Mouse (Mus musculus) adrenal gland, postnatal 36 days (tissue): ENCODE measurements around the gene Prrt4. TPM values are rescaled to one million over a fixed set of nuclear protein-coding genes. Genes with fewer than 3 reads are reported as not detected.

Source experiments
- DNase-seq, 2 experiments: peaks; one replicate each; pipeline ENCODE4 v3.0.0; 2021; ENCODE audit warnings: mixed read lengths in 1 of 2
- microRNA-seq: library from miRNA; unstranded; fragments of <30 nt; microRNA quantifications from one replicate; pipeline ENCODE4 v1.2.0, GENCODE M21; 2021
- total RNA-seq, 2 experiments: library from RNA; stranded (reverse); gene quantifications; 2 replicates each; pipeline ENCODE4 v1.2.3; 2021

Prrt4 gene
- total RNA-seq, 2 experiments from 2014 or later, result 3.2 TPM

DNA sequence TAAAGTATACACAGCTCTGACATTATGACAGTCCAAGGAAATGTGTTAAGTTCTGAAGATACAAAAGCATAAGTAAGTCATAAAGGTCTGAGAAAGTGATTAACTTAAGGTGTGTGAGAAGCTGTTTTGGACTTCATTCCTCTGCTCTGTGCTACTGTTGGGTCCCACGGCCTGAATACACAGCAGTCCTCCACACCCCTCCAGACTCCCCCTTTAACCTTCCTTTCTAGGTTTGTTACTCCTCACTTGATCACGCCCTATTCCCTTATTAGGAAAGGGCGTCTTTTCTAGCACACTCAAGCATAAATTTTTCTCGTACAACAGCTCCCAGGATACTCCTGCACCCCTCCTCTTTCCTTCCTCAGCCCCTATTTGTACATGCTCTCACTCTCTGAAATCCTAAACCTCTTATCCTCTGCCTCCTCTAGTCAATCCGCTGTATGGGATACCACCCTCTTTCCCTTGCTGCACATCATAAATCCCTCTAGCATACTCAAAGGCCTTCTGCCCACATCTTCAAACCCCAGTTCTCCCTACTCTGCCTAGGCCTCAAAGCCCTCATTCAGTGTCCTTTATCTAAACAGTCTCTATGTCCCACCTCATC lies 31.9 kb downstream of the Prrt4 start:
- no peak for DNase-seq

DNA sequence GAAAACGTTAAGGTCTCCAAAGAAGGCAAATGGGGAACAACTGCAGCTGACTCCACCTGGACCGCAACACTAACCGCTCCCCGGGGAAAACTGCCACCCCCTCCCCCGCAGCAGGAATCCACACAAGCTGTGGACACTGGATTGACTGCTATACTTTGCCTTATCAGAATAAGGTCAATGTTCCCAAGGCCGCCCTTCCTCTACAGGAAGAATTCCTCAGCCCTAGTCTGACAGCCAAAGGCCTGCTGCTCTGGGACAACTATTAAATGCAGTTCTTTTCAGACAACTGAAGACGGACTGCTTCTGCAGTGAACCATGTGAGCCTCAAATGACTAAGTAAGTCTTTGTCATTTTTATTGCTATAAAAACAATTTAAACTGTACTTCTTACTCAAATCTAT lies 32.7 kb downstream of the Prrt4 start:
- peak; percentile 30 to 52 for DNase-seq

DNA sequence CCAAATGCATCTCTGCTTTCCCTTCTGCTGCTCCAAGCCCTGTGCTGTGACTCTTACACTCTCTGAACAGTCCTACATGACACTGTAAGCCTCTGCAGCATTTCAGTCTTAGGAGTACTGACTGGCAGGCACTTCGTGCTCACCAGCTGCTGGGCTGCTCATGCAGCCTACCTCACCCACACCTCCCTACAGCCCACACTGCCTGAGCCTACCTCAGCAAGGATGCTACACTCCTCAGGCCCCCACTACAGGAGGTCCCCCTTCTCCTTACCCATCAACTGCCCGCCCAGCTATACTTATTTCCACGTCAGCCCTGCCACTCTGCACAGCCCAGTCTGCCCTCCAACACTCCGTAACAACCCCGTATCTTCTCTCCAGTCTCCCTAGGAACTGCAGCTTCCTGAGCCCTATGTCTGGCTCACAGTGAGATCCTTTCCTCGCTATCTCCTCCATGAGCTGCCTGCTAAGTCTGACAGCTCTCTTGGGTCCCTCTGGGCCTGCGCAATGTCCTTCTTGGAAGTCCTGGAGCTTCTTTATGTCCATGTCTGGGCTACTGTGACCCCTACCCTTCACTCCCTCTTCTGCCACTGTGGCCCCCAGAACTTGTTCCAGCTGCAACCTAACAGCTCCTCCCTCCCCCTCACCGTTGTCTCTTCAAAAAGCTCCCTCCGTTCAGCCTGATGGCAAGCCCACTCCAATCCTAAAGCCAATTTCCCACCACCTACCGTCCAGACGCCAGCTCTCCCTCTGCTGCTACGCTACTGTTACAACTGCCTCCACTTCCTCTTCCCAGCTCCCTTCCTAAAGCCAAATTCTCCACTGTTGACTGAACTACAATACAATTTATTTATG lies 33.7 kb downstream of the Prrt4 start:
- DNase-seq, result no peak

- DNase-seq, result no peak
Observed at GRCm38 (mm10) chr6:29144971-29145370, 34.4 kb downstream of the Prrt4 start.

DNA sequence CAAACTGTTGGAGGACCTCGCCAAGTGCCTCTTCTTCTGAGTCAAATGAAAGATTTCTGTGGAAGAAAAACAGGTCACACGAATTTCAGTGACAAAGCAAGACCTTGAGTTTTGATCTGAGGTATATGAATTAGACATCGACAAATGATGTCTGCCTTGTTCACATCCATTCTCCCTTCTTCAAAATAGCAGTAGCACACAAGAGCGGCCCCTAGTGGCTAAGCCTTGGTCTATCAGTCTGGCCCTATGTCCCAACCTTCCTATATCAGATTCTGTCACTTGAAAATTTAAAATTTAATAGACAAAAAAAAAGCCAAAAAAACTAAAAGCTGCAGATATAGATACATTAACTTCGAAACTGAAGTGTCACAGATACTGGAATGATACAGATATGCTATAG lies 35.8 kb downstream of the Prrt4 start:
- peak; percentile 67 to 78 for DNase-seq

GRCm38 (mm10) chr6:29137441-29137840 lies 41.9 kb downstream of the Prrt4 start:
- no peak for DNase-seq

DNA sequence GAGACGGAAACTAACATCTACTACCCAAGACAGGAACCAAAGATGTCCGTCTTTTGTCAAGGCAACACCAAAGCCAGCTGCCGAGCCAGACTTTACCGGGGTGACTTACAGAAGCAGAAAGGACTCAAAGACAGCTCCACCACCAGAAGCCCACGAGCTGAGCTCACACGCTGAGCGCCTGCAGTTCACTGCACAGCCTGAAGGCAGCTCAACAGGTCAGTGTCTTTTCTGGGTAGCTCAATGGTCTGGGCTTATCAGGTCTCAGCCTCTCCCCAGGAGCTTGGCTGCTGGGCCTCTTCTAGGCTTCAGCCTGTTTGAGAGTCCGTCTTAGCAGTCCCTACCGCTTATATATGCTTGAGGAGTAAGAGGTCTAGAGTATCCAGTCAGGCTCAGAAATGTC lies 46.3 kb downstream of the Prrt4 start:
- no peak for DNase-seq

DNA sequence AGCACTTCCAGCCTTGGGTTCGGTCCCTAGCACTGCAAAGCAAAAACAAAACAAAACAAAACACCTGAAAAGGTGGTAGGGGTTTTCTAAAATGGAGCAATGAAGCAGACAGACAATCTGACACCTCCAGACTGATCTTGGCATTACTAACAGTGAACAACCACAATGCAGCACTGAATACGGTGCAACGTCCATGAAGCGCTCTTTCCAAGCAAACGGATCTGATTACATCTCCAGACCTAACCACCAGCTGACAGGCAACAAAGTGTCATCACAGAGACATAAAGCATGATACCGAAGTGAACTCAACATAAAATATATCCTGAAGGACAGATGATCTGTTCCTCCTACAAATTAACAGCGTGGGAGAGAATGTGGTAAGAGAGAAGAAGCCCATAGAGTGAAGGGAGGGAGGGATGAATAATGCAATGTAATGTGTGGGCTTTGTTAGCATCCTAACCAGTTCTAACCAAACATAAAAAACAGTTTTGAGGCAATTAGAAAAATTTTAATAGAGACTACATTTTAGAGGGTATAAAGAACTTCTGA lies 52.4 kb downstream of the Prrt4 start:
- no peak for DNase-seq

DNA sequence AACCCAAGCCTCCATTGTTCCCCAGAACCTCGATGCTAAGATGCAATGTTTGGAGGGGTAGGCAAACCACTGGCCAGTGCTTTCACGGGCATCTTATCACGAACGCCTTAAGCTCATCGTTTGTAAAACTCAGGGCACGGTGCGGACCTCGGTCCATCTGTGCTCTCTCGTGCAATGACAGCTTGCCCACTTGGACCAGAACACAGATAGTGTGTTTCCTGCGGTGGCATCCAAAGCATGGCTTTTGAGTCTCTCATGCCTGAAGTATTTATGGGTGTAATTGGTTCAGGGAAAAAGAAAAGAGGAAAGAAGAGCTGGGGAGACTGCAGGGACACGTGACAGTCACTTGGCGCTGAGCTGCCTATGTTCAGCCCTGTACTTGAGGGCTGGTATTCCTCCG lies 59.4 kb downstream of the Prrt4 start:
- DNase-seq, result no peak

Small RNAs within 50 kb of the gene (microRNA-seq; reads per million reads assigned to microRNA genes)
- gene Gm24303, result not detected

Other genes with a start within 250 kb of the Prrt4 start
- 10 to 100 TPM in 1 of 2 experiments, 1 to 10 TPM in 1; 1.5 to 15.6 TPM for gene Lep, start 119.4 kb downstream of the Prrt4 start, total RNA-seq
- gene Rbm28, start 14.6 kb downstream of the Prrt4 start, total RNA-seq, result 10 to 100 TPM; 28.4 to 29.7 TPM
- 10 to 100 TPM; 74.9 to 83.1 TPM for gene Impdh1, start 36.8 kb upstream of the Prrt4 start, total RNA-seq
- gene Hilpda, start 92.9 kb upstream of the Prrt4 start, total RNA-seq, result 1 to 10 TPM; 6.0 to 7.0 TPM
- not detected for gene Fam71f2, start 100.0 kb upstream of the Prrt4 start, total RNA-seq
- not detected for gene Fam71f1, start 139.6 kb upstream of the Prrt4 start, total RNA-seq
- 100 to 1,000 TPM; 139 to 152 TPM for gene Calu, start 168.5 kb upstream of the Prrt4 start, total RNA-seq
- not detected for gene Opn1sw, start 208.9 kb upstream of the Prrt4 start, total RNA-seq
- gene Ccdc136, start 216.7 kb upstream of the Prrt4 start, total RNA-seq, result 1 to 10 TPM; 3.3 to 3.9 TPM